Mouse (Mus musculus) erythroblast, embryonic 14.5 days (primary cell): ENCODE data around the gene Cadm1. TPM values are rescaled to one million over a fixed set of nuclear protein-coding genes. Genes with fewer than 3 reads are reported as not detected.

Experiments used
- H3K27me3 ChIP-seq: 2 replicates; pipeline ENCODE4 v1.6.1; 2012; ENCODE audit warnings: inconsistent platforms; ENCODE audit not compliant: control insufficient read depth
- H3K36me3 ChIP-seq: 2 replicates; pipeline ENCODE4 v1.6.1; 2012; ENCODE audit warnings: mild to moderate bottlenecking, inconsistent platforms; ENCODE audit not compliant: control insufficient read depth
- H3K4me1 ChIP-seq: 2 replicates; pipeline ENCODE4 v1.6.1; 2012; ENCODE audit warnings: inconsistent platforms; ENCODE audit not compliant: control insufficient read depth
- H3K4me3 ChIP-seq: replicated peaks from 2 replicates; pipeline ENCODE3; 2012; ENCODE audit warnings: moderate library complexity, mild to moderate bottlenecking, inconsistent platforms
- H3K9me3 ChIP-seq: 2 replicates; pipeline ENCODE4 v1.6.1; 2012; ENCODE audit warnings: low read length, inconsistent platforms, mixed read lengths; ENCODE audit not compliant: control insufficient read depth
- GATA1 ChIP-seq: IDR thresholded peaks from 2 replicates; pipeline ENCODE4 v1.6.1; 2012; ENCODE audit warnings: low read length, inconsistent platforms, mixed read lengths
- TAL1 ChIP-seq: IDR thresholded peaks from 3 replicates; pipeline ENCODE4 v1.6.1; 2012; ENCODE audit warnings: low read length, inconsistent platforms, mixed read lengths
- polyA plus RNA-seq: library from polyadenylated mRNA; stranded (reverse); fragments of >175 nt; gene quantifications from 2 replicates; pipeline ENCODE4 v1.2.3, GENCODE M21; 2012

Cadm1 gene
- polyA plus RNA-seq, 1 experiment: 0.07 TPM

DNA sequence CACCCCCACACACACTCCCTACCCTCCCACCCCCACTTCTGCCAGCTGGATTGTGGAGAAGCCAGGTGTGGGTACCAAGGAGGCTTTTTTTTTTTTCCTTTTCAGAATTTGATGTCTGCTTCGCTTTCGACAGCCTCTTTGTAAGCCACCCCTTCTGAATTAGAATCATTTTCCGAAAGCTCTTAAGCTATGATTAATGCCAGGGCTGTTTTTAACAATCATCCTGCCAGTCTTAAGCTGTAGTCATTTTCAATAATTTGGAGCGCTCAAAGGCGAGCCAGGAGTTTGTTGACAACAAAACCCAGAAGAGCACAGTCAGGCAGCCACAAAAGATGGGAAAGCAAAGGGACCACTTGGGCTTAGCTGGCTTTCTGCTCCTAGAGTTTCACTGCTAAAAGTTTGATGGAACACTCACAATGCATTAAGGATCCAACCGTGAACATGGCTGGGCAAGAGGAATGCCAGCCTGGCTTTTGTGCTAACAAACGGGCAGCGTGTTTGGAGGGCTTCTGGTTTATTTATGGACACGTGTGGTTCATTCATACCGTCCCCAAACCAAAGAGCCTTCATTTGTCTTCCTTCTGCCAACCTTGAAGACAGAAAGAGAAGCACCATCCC is 328.9 kb downstream of the Cadm1 start:
- no peaks in the 10 kb centered on the region for H3K27me3 ChIP-seq
- no peaks in the 10 kb centered on the region for H3K9me3 ChIP-seq
- no peaks in the 10 kb centered on the region for H3K4me1 ChIP-seq
- H3K36me3 ChIP-seq: no peaks in the 10 kb centered on the region
- no peak overlapping the region for H3K4me3 ChIP-seq
- no peak for TF ChIP-seq TAL1
- no peak for TF ChIP-seq GATA1

DNA sequence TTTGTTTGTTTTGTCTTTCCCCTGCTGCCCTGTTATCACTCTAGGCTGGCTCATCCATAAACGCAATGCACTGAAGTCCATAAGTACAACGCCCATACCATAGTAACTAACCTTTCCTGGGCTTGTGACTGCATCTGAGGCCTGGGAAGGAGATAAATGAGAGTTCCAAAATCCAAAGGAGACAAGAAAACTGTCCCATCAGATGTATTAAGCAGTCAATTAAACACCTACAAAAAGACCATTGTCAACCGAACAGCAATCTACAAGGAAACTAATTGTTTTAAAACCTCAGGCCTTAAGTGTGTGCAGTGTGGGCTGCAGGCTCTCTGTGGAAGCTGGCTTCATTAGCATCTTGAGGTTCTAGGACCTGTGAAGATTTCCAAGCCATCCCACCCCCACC is 331.0 kb downstream of the Cadm1 start:
- H3K4me3 ChIP-seq: no peak overlapping the region
- no peak for TF ChIP-seq TAL1
- TF ChIP-seq GATA1: no peak
- no peaks in the 10 kb centered on the region for H3K4me1 ChIP-seq
- H3K36me3 ChIP-seq: no peaks in the 10 kb centered on the region
- no peaks in the 10 kb centered on the region for H3K9me3 ChIP-seq
- no peaks in the 10 kb centered on the region for H3K27me3 ChIP-seq

- H3K9me3 ChIP-seq: no peaks in the 10 kb centered on the region
- no peaks in the 10 kb centered on the region for H3K27me3 ChIP-seq
- TF ChIP-seq GATA1: no peak
- H3K36me3 ChIP-seq: no peaks in the 10 kb centered on the region
- no peak overlapping the region for H3K4me3 ChIP-seq
- H3K4me1 ChIP-seq: no peaks in the 10 kb centered on the region
Measured at GRCm38 (mm10) chr9:47861783-47862182, 331.8 kb downstream of the Cadm1 start.

DNA sequence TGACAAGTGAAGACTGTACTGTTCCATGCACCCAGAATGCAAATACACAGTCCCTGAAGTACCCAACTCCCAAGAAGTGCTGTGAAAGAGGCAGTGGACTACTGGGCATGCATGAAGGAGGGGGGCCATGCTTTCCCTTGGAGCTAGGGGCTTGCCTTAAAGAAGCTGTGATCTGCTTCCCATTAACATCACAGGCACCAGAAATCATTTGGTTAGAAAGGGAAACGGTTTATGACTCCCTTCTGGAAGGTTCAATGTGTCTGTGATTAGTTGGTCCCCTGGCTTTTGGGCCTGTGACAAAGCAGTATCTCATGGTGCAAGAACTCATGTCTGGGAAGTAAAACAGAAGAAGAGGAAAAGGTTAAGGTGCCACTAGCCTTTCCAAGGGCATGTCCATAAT is 336.0 kb downstream of the Cadm1 start:
- TF ChIP-seq GATA1: no peak
- no peak for TF ChIP-seq TAL1
- Histone ChIP-seq H3K4me3 (no peak overlapping the region), H3K27me3 (no peaks in the 10 kb centered on the region), H3K9me3 (no peaks in the 10 kb centered on the region), H3K4me1 (no peaks in the 10 kb centered on the region), H3K36me3 (no peaks in the 10 kb centered on the region)

GRCm38 (mm10) chr9:47867474-47867873 is 337.5 kb downstream of the Cadm1 start:
- no peaks in the 10 kb centered on the region for H3K36me3 ChIP-seq
- H3K9me3 ChIP-seq: no peaks in the 10 kb centered on the region
- TF ChIP-seq GATA1 (no peak), TAL1 (no peak)
- no peaks in the 10 kb centered on the region for H3K27me3 ChIP-seq
- no peak overlapping the region for H3K4me3 ChIP-seq
- no peaks in the 10 kb centered on the region for H3K4me1 ChIP-seq

- H3K27me3 ChIP-seq: no peaks in the 10 kb centered on the region
- TF ChIP-seq GATA1 (no peak), TAL1 (no peak)
- no peaks in the 10 kb centered on the region for H3K9me3 ChIP-seq
- H3K36me3 ChIP-seq: no peaks in the 10 kb centered on the region
- no peaks in the 10 kb centered on the region for H3K4me1 ChIP-seq
- no peak overlapping the region for H3K4me3 ChIP-seq
Measured at GRCm38 (mm10) chr9:47869661-47870060, 339.7 kb downstream of the Cadm1 start.

DNA sequence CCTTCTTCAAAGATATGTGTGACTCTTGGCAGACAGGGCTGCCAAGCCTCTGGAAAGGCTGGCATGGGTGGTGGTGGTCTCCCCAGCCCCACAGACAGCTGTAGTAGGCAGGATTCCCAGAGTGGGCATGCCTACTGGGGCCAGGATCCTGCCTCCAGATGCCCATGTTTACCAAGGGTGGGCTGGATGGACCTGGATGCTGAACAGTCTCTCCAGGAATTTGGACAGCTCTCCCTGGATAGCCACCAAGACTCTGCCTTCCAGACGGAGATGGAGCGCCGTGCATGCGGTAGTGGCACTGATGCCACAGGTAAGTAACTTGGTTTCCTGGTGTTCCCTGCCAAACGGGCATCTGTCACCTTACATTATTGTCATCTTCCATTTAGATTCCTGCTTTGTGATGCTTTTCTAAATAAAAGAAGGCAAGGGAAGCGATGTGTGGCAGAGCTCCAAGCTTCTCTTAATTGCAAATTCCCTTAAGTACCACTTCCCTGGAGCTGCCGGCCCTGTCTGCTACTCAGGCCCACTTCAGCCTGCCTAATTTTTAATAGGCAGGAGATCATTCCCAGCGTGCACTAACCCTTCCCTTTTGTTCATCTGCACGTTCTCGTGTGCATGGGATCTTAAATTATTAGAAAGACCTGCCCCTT is 346.7 kb downstream of the Cadm1 start:
- Histone ChIP-seq H3K9me3 (no peaks in the 10 kb centered on the region), H3K4me3 (no peak overlapping the region), H3K27me3 (no peaks in the 10 kb centered on the region), H3K4me1 (no peaks in the 10 kb centered on the region), H3K36me3 (no peaks in the 10 kb centered on the region)
- TF ChIP-seq TAL1 (no peak), GATA1 (no peak)

DNA sequence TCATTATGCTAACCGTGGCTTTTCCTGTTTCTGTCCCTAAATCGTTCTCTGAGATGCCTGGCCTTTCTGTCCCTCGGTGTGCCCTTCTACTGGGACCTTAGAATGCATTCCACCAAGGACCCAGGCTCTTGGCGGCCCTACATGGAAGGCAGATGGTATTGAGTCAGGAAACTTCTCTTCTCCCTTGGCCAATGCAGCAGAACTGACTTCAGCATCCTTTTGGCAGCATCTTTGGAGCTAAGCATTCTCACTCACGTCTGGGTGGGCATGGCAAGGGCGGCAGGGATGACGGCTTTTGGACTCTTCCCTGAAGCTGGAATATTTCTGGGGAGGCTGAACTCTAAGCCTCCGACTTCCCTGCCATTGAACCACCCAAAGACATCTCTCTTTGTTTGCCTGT is 350.2 kb downstream of the Cadm1 start:
- no peak overlapping the region for H3K4me3 ChIP-seq
- H3K9me3 ChIP-seq: no peaks in the 10 kb centered on the region
- H3K4me1 ChIP-seq: no peaks in the 10 kb centered on the region
- TF ChIP-seq GATA1: no peak
- TF ChIP-seq TAL1: no peak
- H3K27me3 ChIP-seq: no peaks in the 10 kb centered on the region
- H3K36me3 ChIP-seq: no peaks in the 10 kb centered on the region

DNA sequence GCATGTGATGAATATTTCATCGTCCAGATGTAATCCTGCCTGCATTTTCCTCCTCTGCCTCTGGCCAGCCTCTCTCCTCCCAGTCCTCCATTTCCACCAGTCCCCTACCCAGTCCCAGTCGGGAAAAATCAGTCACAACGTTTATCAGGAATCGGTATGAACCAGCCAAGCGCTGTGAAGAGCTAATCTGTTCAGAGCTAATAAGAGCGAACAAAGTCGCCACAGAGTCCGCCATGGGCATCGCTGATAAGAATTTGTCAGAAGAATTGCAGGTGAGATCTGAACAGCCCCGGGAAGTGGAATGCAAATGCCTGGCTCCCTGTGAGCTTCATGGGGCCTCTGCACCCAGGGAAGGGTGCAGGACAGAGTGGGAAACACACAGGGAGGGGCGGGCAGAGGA is 352.4 kb downstream of the Cadm1 start:
- Histone ChIP-seq H3K4me1 (no peaks in the 10 kb centered on the region), H3K36me3 (no peaks in the 10 kb centered on the region), H3K27me3 (no peaks in the 10 kb centered on the region), H3K9me3 (no peaks in the 10 kb centered on the region), H3K4me3 (no peak overlapping the region)
- no peak for TF ChIP-seq TAL1
- no peak for TF ChIP-seq GATA1

DNA sequence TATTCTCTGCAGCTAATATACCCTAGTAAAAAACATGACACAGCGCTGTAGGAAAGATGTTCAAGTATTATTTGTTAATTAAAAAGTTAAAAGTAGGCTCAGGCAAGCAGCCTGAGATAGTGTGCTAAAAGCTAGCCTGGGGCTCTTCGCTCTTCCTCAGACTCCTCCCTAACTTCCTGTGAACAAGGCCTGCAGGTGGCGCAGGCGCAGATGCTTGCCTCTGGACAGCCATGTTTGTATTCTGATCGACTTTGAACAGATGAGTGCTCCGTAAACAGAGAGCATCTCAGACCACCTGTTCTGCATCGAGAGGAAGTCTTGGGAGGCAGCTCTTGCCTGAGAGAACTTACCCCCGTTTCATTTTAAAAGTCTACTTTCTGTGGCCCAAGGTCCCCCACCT is 361.7 kb downstream of the Cadm1 start:
- H3K4me1 ChIP-seq: no peaks in the 10 kb centered on the region
- TF ChIP-seq GATA1 (no peak), TAL1 (no peak)
- no peaks in the 10 kb centered on the region for H3K36me3 ChIP-seq
- no peak overlapping the region for H3K4me3 ChIP-seq
- H3K27me3 ChIP-seq: no peaks in the 10 kb centered on the region
- no peaks in the 10 kb centered on the region for H3K9me3 ChIP-seq
